Mouse (Mus musculus) brown adipose tissue, adult 24 weeks (tissue): ENCODE measurements around the gene Gapdhs. TPM values are rescaled to one million over a fixed set of nuclear protein-coding genes. Genes with fewer than 3 reads are reported as not detected.
"Not testable (repeated sequence)": the region's sequence is repeated elsewhere in the genome, so short reads cannot be mapped to it uniquely, and the experiment has no call there.

Experiments used
- H3K27ac ChIP-seq: fragments of 200-500 bp; replicated peaks from 2 replicates; pipeline ENCODE4 v1.5.1; 2012; ENCODE audit warnings: low read depth, mild to moderate bottlenecking, low read length
- H3K4me1 ChIP-seq: fragments of 200-500 bp; 2 replicates; pipeline ENCODE4 v1.6.1; 2012; ENCODE audit warnings: low read length, mixed read lengths; ENCODE audit not compliant: control insufficient read depth, insufficient read depth, insufficient read length
- H3K4me3 ChIP-seq: fragments of 200-500 bp; 2 replicates; pipeline ENCODE4 v1.5.1; 2012; ENCODE audit warnings: low read depth, mild to moderate bottlenecking, low read length, moderate library complexity; ENCODE audit not compliant: insufficient read depth
- polyA plus RNA-seq: library from polyadenylated mRNA; stranded (reverse); fragments of >200 nt; gene quantifications from 2 replicates; pipeline ENCODE4 v1.2.4, GENCODE M21; 2012; ENCODE audit not compliant: missing spikeins, insufficient read depth, insufficient read length

Gapdhs gene
- polyA plus RNA-seq, 1 experiment, result not detected

GRCm38 (mm10) chr7:30761769-30762352, 18.4 kb upstream of the Gapdhs start:
- no peak overlapping the region for H3K27ac ChIP-seq
- no peak overlapping the region for H3K4me3 ChIP-seq
- H3K4me1 ChIP-seq, result no peaks in the 10 kb centered on the region

DNA sequence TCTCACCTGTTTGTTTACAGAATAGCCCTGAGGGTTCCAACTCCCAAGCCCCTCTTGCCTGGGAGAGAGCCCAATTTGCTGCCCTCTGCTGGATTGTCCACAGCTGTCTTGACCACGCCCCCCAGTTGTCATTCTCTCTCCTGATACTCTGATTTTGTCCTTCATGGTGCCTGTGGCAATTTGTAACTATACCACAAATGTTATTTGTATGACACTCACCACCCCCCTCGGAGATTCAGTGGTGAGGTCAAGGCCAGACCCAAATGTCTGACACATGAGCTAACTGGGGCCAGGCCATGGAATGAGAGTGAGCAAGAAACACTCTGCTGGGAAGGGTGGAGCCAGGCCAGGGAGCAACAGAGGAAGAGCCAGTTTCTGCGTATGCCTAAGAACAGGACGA, 15.4 kb upstream of the Gapdhs start:
- no peak overlapping the region for H3K27ac ChIP-seq
- H3K4me3 ChIP-seq, result no peak overlapping the region
- no peaks in the 10 kb centered on the region for H3K4me1 ChIP-seq

- Histone ChIP-seq H3K4me1 (no peaks in the 10 kb centered on the region), H3K4me3 (no peak overlapping the region), H3K27ac (no peak overlapping the region)
These were observed 13.5 kb upstream of the Gapdhs start for GRCm38 (mm10) chr7:30757001-30757400.

DNA sequence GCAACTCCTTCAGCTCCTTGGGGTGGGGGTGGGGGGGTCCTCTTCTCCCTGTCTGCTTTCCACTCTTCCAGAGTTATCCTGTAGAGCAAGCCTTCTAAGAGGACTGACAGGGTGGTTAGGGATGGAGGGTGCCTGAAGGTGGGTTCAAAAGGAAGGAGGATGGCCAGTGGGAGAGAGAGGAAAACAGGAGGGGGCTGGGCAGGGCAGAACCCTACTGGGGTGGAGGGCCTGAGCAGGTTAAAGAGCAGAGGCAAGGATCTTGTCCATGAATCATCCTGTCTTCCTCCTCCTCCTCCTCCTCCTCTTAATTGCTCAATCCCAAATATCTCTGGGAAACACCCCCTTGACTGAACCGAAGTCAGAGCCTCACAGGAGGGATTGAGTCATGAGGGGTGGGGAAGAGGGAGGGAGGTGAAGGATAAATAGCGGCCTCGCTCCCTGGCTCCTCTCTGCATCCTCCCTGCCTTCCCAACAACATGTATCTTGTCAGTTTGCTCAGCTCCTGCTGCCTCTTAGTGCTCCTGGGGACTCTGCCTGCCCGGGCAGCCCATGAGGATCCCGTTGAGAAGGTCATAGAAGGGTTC, 7.7 kb upstream of the Gapdhs start, which contains the start of gene Sbsn:
TSS of gene Sbsn (plus strand) at position 386 of the 584 bp plus-strand sequence.
- no peaks in the 10 kb centered on the region for H3K4me1 ChIP-seq
- no peak within 1 kb of the TSS for H3K4me3 ChIP-seq
- H3K27ac ChIP-seq, result no peak within 1 kb of the TSS

GRCm38 (mm10) chr7:30749824-30750606, 6.5 kb upstream of the Gapdhs start:
- Histone ChIP-seq H3K4me1 (no peaks in the 10 kb centered on the region), H3K27ac (no peak overlapping the region), H3K4me3 (no peak overlapping the region)

GRCm38 (mm10) chr7:30747525-30748204, 4.2 kb upstream of the Gapdhs start:
- H3K4me1 ChIP-seq, result no peaks in the 10 kb centered on the region
- no peak overlapping the region for H3K4me3 ChIP-seq
- no peak overlapping the region for H3K27ac ChIP-seq

- no peak overlapping the region for H3K27ac ChIP-seq
- H3K4me3 ChIP-seq, result no peak overlapping the region
- no peaks in the 10 kb centered on the region for H3K4me1 ChIP-seq
These were observed 629 bp upstream of the Gapdhs start for GRCm38 (mm10) chr7:30744022-30744598.

DNA sequence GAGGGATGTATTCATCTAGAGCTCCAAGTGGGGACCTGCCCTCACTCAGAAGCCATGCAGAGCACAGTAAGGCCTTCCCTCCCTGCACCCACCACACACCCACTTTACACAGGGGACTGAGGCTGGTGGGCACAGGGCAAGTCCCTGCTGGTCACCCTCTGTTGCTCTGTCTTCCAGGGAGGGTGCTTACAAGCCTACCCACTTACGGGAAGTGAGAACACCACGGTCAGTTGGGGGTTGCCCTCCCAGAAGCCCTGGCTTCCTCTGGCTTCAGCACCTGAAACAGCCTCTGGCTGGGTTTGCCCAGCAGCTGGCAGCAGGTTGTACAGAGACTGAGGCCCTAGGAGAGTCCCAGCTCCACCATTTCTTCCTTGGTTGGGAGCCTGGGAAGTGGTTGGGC, 911 bp downstream of the Gapdhs start:
- H3K4me1 ChIP-seq, H3K27ac ChIP-seq, H3K4me3 ChIP-seq: not testable (repeated sequence)

DNA sequence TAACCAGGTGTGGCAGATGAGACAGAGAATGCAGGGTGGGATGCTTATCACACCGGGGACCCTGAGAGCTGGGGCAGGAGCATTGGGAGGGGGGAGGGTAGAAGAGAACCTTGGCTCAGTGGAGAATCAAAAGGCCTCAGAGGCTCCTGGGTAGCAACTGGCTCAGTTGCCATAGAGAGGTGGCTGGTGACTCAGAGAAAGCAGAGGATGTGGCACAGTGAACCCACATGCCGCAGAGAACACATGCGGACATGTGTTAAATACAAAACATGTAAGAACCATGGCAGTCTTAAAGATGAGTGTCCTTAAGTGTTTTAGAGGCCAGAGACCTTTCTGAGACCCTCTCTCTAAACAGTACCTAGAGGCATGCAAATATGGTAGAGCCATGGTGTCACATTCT, 7.3 kb downstream of the Gapdhs start:
- no peak overlapping the region for H3K27ac ChIP-seq
- no peak overlapping the region for H3K4me3 ChIP-seq
- H3K4me1 ChIP-seq, result no peaks in the 10 kb centered on the region

DNA sequence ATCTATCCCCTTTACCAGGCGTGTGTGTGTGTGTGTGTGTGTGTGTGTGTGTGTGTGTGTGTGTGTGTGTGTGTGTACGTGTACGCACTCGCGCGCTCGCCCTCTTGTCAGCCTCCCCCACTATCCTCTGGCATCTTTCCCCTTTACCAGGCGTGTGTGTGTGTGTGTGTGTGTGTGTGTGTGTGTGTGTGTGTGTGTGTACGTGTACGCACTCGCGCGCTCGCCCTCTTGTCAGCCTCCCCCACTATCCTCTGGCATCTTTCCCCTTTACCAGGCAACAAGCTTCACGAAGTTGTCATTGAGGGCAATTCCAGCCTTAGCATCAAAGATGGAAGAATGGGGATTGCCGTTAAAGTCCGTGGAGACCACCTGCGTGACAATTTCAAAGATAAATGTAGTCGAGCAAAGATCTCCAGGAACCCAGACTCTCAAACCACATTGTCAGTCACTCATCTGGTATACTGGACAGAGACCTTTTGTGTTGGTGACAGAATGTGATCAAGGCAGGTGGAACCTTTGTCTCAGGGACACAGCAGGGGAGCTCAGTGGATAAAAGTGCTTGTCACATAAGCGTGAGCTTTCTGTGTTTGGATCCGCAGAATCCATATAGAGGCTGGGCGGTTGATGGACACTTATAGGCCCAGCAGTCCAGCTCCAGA, 13.3 kb downstream of the Gapdhs start:
- not testable (repeated sequence) for H3K4me1 ChIP-seq
- H3K27ac ChIP-seq, result peak overlapping the region; percentile 76
- peak overlapping the region; percentile 94 for H3K4me3 ChIP-seq

GRCm38 (mm10) chr7:30729396-30730063, 14.0 kb downstream of the Gapdhs start, which contains the start of gene Tmem147:
TSS of gene Tmem147 (minus strand) at chr7:30729540.
- Histone ChIP-seq H3K27ac (peak within 1 kb of the TSS; percentile 76), H3K4me1 (0 out of 2 replicates have a peak, but pooled peaks cover 5% of the 10 kb centered on the region), H3K4me3 (peak within 1 kb of the TSS; percentile 94)

GRCm38 (mm10) chr7:30728739-30729395, 14.6 kb downstream of the Gapdhs start:
- H3K27ac ChIP-seq, result peak overlapping the region; percentile 26
- peak overlapping the region; percentile 94 for H3K4me3 ChIP-seq
- H3K4me1 ChIP-seq, result 0 out of 2 replicates have a peak, but pooled peaks cover 5% of the 10 kb centered on the region

DNA sequence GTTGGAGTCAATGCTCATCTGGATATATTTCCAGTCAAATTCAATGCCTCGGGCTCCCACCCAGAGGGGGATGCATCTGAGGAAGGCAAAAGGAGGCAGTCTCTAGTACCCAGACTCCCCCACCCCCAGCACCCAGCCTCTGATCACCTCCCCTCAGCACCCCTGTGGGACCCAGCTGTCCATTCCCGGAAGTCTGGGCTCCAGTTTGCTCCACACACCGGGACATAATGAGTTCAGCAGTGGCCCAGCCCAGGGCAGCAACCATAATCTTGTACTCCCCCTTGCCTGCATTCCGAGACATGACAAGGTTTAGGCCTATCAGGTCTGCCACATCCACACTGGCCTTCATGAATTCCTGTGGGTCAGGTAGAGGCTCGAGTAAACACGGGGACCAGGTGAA, 15.3 kb downstream of the Gapdhs start:
- peak overlapping the region; percentile 94 for H3K4me3 ChIP-seq
- H3K4me1 ChIP-seq, result 0 out of 2 replicates have a peak, but pooled peaks cover 5% of the 10 kb centered on the region
- peak overlapping the region; percentile 26; the same call in 1 of the 2 replicates for H3K27ac ChIP-seq
